Mouse (Mus musculus) heart, embryonic 14.5 days (tissue): ENCODE data around the gene Gnai2. TPM values are rescaled to one million over a fixed set of nuclear protein-coding genes. Genes with fewer than 3 reads are reported as not detected.

Experiments used
- ATAC-seq: fragments of 200-750 bp; cut with Nextera tagmentation; 2 replicates; pipeline ENCODE4 v1.8.0; 2017; ENCODE audit warnings: low read depth, moderate TSS enrichment; ENCODE audit not compliant: insufficient number of reproducible peaks, insufficient read depth, low FRiP score
- H3K27ac ChIP-seq, 2 experiments: fragments of 200-500 bp in 1 of 2; fragments of 300-500 bp in 1 of 2; sonication (generic) in 1 of 2; replicated peaks in 1 of 2; 2 replicates each; pipeline ENCODE4 v1.5.1; 2012 to 2014; ENCODE audit warnings: low read depth in 2 of 2, low read length in 2 of 2, control low read depth in 1 of 2, mild to moderate bottlenecking in 1 of 2, mixed read lengths in 1 of 2; ENCODE audit not compliant: control insufficient read depth in 1 of 2, insufficient read depth in 1 of 2
- H3K27me3 ChIP-seq: fragments of 300-500 bp; sonication (generic); 2 replicates; pipeline ENCODE4 v1.6.1; 2014; ENCODE audit warnings: mild to moderate bottlenecking, low read length, control low read depth; ENCODE audit not compliant: control insufficient read depth, insufficient read depth
- H3K36me3 ChIP-seq: fragments of 300-500 bp; sonication (generic); 2 replicates; pipeline ENCODE4 v1.6.1; 2014; ENCODE audit warnings: mild to moderate bottlenecking, control low read depth, low read length, mixed read lengths; ENCODE audit not compliant: control insufficient read depth, insufficient read depth
- H3K4me1 ChIP-seq, 2 experiments: fragments of 200-500 bp in 1 of 2; fragments of 300-500 bp in 1 of 2; sonication (generic) in 1 of 2; 2 replicates each; pipeline ENCODE4 v1.6.1; 2012 to 2014; ENCODE audit warnings: low read length in 2 of 2, control low read depth in 1 of 2, mixed read lengths in 1 of 2; ENCODE audit not compliant: control insufficient read depth in 2 of 2, insufficient read depth in 2 of 2
- H3K4me2 ChIP-seq: fragments of 300-500 bp; sonication (generic); 2 replicates; pipeline ENCODE4 v1.6.1; 2014; ENCODE audit warnings: mild to moderate bottlenecking, low read length
- H3K4me3 ChIP-seq, 2 experiments: fragments of 200-500 bp in 1 of 2; fragments of 300-500 bp in 1 of 2; sonication (generic) in 1 of 2; 2 replicates each; pipeline ENCODE4 v1.5.1; 2012 to 2014; ENCODE audit warnings: low read length in 2 of 2, mild to moderate bottlenecking in 2 of 2, control low read depth in 1 of 2, low read depth in 1 of 2, moderate library complexity in 1 of 2; ENCODE audit not compliant: control insufficient read depth in 1 of 2, insufficient read depth in 1 of 2
- H3K9ac ChIP-seq: fragments of 300-500 bp; sonication (generic); 2 replicates; pipeline ENCODE4 v1.6.1; 2014; ENCODE audit warnings: mild to moderate bottlenecking, low read length
- H3K9me3 ChIP-seq: fragments of 300-500 bp; sonication (generic); 2 replicates; pipeline ENCODE4 v1.6.1; 2016; ENCODE audit warnings: low read length, control low read depth; ENCODE audit not compliant: control insufficient read depth
- WGBS: fragments of 180-500 bp; shearing (Covaris S2); extraction: QIAGEN DNeasy Blood & Tissue Kit; methylation state at CpG from one replicate; pipeline ENCODE4 v1.1.7; 2014; 5-methylcytosine and 5-hydroxymethylcytosine counted together
- polyA plus RNA-seq: library from polyadenylated mRNA; unstranded; fragments of >200 nt; fragmentation: Nextera tagmentation; extraction: Ambion mirVana; gene quantifications from 2 replicates; pipeline ENCODE4 v1.2.1, GENCODE M21; 2014

Gene Gnai2
- polyA plus RNA-seq, 1 experiment from 2014 or later, result 410 TPM

DNA sequence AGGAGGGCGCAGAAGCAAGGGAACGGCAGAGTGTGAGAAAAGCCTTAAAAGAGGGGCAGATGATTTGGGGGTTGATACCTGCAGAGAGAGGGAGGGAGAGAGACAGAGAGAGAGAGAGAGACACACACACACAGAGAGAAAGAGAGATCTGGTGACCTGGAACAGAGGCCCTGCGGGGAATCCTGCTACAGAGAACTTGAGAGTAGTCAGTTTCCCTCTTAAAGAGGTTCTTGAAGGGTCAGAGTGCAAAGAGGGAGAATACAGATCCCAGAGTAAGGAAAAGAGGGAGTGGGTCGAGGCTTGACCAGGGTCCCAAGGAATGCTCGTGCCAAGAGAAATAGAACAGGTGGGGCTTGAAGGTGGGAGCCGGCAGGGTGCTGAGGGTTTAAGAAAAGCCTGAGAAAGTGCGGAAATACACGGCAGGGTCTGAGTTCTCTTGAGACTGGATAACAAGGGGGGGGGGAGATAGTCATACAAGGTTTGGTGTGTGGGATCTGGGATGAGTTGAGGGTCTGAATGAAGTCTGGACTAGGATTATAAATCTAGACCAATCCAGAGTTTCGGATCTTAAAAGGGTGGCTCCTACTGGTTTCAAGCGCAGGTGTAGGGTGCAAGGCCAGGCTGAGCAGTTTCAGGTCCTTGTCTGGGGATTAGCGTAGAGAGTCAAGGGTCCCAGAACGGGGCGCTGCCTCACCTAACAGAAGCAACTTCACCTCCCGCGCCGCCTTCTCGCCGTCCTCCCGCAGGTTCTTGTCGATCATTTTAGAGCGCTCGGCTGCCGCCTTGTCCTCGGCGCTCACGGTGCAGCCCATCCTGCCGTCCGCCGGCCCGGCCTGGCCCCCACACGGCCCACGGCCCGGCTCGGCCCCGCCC is 525 bp downstream of the Gnai2 start:
- Histone ChIP-seq H3K4me3 (peak overlapping the region; percentile 78 to 97), H3K4me1 (peaks cover 37 to 50% of the 10 kb centered on the region in 2 experiments), H3K36me3 (peaks cover 24% of the 10 kb centered on the region), H3K4me2 (peak overlapping the region; percentile 81), H3K9me3 (no peaks in the 10 kb centered on the region), H3K27me3 (no peaks in the 10 kb centered on the region), H3K27ac (peak overlapping the region; percentile 85 to 96), H3K9ac (peak overlapping the region; percentile 95)
- no peak for ATAC-seq
- WGBS, result under 1% methylated on average over 35 of the region's 35 CpGs

DNA sequence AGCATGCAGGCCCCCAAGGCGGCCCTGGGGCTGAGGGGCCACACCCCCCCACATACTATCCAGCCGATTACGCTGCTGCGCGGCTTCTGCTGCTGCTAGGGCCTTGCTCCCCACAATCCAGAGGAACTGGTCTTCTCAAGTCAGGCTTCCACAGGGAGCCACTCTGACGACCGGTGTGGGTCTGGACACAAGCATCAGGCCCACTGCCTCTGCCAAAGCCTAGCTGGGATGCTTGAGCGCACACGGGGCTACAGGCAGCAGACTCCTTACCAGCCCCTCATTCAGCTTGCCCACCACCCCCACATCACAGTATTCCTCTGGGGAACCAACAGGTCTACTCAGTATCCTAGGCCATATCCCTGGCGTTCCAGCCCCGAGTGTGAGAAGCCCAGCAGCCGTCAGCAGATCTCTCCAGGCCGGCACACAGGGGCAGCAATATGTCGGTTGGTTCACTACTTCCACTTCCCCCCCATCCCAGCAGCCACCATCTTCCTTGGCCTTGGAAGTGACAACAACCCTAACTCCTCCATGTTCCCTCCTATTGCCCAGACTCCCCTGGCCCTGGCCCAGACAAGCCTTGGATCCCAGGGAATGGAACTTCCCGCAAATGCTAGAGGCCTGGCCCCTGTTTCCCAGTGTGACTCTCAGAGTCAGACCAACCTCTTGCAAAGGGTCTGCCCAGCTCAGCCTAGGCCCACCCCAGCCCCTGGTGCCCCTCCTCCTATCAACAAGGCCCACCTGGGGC is 1.3 kb downstream of the Gnai2 start:
- no peaks in the 10 kb centered on the region for H3K27me3 ChIP-seq
- H3K36me3 ChIP-seq, result peaks cover 27% of the 10 kb centered on the region
- H3K9me3 ChIP-seq, result no peaks in the 10 kb centered on the region
- H3K4me1 ChIP-seq, result peaks cover 44 to 56% of the 10 kb centered on the region in 2 experiments
- no peak for ATAC-seq
- H3K4me3 ChIP-seq, result peak overlapping the region; percentile 78 to 97
- WGBS, result under 1% methylated on average over 15 of the region's 15 CpGs
- peak overlapping the region; percentile 95 for H3K9ac ChIP-seq
- H3K4me2 ChIP-seq, result peak overlapping the region; percentile 81
- H3K27ac ChIP-seq, result peak overlapping the region; percentile 85 to 96

DNA sequence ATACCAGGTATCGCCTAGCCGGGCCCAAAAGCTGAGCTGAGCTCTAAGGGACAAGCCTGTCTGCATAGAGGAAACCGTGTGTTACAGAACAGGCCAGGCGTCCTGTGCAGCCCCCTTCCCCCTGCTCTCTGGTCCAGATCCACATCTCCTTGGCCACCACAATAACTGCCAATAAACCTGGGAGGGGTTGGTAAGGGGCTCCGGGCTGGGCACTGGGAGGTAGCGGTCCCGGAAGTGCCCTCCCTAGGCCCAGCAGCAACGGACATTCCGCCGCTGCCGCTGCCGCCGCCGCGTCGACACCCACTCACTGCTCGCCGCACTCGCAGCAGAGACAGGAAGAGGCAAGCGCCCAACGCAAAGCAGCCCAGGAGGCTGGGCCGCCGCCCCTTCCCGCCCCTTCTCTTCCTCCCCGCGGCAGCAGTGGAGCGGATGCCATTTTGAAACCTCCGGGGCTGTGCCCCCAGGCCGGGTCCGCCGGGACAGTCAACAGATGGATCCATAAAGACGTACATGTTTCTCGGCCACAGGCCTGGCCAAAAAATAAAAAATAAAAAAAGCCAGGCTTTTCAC is 2.0 kb downstream of the Gnai2 start:
- Histone ChIP-seq H3K36me3 (peaks cover 32% of the 10 kb centered on the region), H3K9me3 (no peaks in the 10 kb centered on the region), H3K4me1 (peaks cover 49 to 63% of the 10 kb centered on the region in 2 experiments), H3K9ac (peak overlapping the region; percentile 95), H3K4me2 (peak overlapping the region; percentile 81), H3K27me3 (no peaks in the 10 kb centered on the region), H3K27ac (peak overlapping the region; percentile 85 to 96), H3K4me3 (peak overlapping the region; percentile 78 to 97)
- ATAC-seq, result peak; percentile 17
- WGBS, result 3% methylated on average over 33 of the region's 33 CpGs

DNA sequence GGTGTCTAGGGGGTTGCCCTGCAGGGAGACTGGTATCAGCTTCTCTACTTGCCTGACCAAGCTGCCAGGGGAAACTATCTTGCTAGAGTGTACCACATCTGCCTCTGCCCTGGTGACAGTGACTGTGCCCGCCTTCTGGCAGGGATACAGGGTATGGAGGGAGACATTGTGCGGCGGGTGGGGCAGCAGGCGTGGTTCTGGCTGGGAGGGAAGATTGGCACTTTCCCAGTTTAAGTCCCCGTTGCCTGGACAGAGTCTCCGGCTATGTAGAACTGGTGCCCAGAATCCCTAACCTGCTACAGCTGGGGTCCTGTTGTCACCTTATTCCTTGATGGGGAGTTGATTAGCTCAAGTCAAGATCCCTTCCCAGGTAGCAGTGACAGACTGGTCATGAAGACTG is 2.7 kb downstream of the Gnai2 start:
- peak overlapping the region; percentile 95 for H3K9ac ChIP-seq
- H3K4me3 ChIP-seq, result peak overlapping the region; percentile 78 to 97
- H3K9me3 ChIP-seq, result no peaks in the 10 kb centered on the region
- peaks cover 39% of the 10 kb centered on the region for H3K36me3 ChIP-seq
- H3K27ac ChIP-seq, result peak overlapping the region; percentile 85 to 96
- H3K27me3 ChIP-seq, result no peaks in the 10 kb centered on the region
- ATAC-seq, result no peak
- H3K4me2 ChIP-seq, result peak overlapping the region; percentile 81
- 62% methylated on average over 6 of the region's 6 CpGs for WGBS
- H3K4me1 ChIP-seq, result peaks cover 56 to 69% of the 10 kb centered on the region in 2 experiments

DNA sequence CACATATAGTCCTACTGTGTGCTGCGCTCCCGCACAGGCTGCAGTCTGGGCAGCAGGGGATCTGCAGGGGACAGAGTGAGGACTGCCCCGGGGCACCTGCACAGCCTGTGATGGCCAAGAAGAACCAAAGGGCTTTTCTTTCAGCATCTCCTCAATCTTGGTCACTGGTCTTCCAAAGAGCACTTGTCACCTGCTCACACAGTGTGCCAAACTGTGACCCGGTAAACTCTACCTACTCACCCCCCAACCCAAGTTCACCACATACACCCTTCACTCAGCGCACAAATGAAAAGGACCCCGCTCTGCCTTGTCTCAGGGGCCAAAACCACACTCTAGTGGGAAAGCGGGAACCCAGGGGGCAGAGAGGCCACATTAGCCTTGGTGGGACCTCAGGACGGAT is 3.3 kb downstream of the Gnai2 start:
- WGBS, result 93% methylated on average over 8 of the region's 8 CpGs

DNA sequence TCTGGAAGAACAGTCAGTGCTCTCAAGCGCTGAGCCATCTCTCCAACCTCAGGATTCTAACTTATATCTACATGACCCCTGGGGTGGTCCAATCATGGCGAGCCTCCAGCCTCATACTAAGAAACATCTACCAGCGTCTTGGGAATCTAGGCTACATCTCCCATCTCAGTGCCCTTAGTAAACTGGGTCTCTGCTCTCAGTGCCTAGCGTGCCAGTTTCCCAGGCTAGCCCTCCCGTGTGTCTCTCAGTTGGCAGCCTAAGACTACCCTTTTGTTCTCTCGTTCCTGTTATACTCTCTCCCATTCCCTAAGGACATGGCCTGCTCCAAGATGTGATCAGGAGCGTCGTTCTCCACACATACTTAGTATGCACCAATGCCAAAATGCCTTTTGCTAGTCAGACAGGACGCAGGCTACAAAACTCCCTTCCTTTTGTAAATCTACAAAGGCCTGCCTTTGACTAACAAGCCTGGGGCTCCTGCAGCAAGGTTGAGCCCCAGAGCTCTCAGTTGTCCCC is 3.8 kb downstream of the Gnai2 start:
- Histone ChIP-seq H3K9ac (peak overlapping the region; percentile 41; the same call in 1 of the 2 replicates), H3K4me2 (peak overlapping the region; percentile 81), H3K9me3 (no peaks in the 10 kb centered on the region), H3K27me3 (no peaks in the 10 kb centered on the region), H3K27ac (peak overlapping the region in 1 of 2 experiments; percentile 96; a peak in 2 of 4 replicates), H3K36me3 (peaks cover 41% of the 10 kb centered on the region), H3K4me3 (no peak overlapping the region), H3K4me1 (peaks cover 60 to 72% of the 10 kb centered on the region in 2 experiments)
- 70% methylated on average over 9 of the region's 9 CpGs for WGBS
- ATAC-seq, result no peak

More for the DNA sequence above, 3.3 kb downstream of the Gnai2 start:
- H3K9ac ChIP-seq, result peak overlapping the region; percentile 95
- H3K27ac ChIP-seq, result peak overlapping the region in 1 of 2 experiments; percentile 96; a peak in 2 of 4 replicates
- H3K4me2 ChIP-seq, result peak overlapping the region; percentile 81
- H3K27me3 ChIP-seq, result no peaks in the 10 kb centered on the region
- no peak for ATAC-seq
- peaks cover 57 to 69% of the 10 kb centered on the region in 2 experiments for H3K4me1 ChIP-seq
- H3K36me3 ChIP-seq, result peaks cover 41% of the 10 kb centered on the region
- no peak overlapping the region for H3K4me3 ChIP-seq
- H3K9me3 ChIP-seq, result no peaks in the 10 kb centered on the region

DNA sequence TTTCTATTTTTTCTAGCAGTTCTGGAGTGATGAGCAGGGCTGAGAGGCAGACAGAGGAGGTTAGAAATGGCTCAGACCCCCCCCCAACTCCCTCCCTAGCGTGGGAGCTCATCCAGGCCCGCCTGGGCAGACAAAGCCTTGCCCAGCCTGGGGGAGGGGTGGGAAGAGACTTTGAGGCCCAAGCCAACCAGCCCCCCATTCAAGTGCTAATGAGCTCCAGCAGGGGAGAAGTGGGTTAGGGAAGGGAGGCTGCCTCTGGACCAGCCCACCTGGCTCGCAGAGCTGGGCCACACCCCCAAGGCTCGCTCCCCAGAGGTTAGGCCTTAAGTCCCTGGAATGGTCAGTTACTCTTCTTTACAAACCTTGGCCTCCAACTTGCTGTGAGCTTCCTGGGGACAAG is 4.6 kb downstream of the Gnai2 start:
- Histone ChIP-seq H3K9ac (peak overlapping the region; percentile 41), H3K27ac (peak overlapping the region; percentile 25 to 96), H3K4me3 (no peak overlapping the region), H3K27me3 (no peaks in the 10 kb centered on the region), H3K9me3 (no peaks in the 10 kb centered on the region), H3K36me3 (peaks cover 45% of the 10 kb centered on the region), H3K4me2 (peak overlapping the region; percentile 50), H3K4me1 (peaks cover 60 to 71% of the 10 kb centered on the region in 2 experiments)
- WGBS, result 13% methylated on average over 4 of the region's 4 CpGs
- ATAC-seq, result no peak
